Mouse (Mus musculus) kidney, adult 2 months (tissue): ENCODE results near the gene Rpl13a.

Experiments
- CTCF ChIP-seq: fragments of 200-500 bp; conservative IDR thresholded peaks from 2 replicates; pipeline ENCODE4 v1.5.1; 2011; ENCODE audit warnings: low read depth, mild to moderate bottlenecking, control low read depth, low read length, moderate library complexity, mixed read lengths; ENCODE audit not compliant: insufficient read depth, insufficient read length
- POLR2A ChIP-seq: fragments of 200-500 bp; IDR thresholded peaks from one replicate; pipeline ENCODE4 v1.6.1; 2011; ENCODE audit warnings: low read depth, low read length, control low read depth

DNA sequence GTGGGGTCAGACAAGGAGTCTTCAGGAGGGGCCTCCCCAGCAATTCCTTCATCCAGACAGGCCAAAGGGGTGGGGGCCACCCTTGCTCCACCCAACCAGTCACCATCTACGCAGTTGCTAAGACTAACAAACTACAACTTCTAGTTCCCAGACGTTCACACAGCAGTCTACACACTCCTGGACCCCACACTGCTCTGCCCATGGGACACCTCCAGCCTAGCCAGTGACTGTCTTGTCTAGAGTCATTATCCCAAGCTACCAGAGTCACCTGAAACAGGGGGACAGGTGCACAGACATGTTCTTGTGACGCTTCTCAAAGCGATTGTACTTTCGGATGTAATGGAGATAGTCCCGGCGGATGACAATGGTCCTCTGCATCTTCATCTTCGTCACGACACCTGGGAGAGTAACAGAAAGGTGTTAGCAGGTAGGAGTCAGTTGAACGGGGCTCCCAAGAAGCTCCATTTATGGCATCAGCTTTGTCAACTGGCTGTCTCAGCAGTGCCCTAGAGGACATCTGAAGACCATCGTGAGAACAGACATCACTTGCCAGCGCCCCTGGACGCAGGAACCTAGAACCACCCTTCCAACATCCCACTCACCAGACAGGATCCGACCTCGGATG lies 5.9 kb downstream of the Rpl13a start:
- no peak for TF ChIP-seq CTCF
- TF ChIP-seq POLR2A: no peak
